9 mouse cellular contexts compared by ENCODE assay signal in genomic region chr16:17927351-17928082, GRCm38 (mm10). TPM values are rescaled to one million over a fixed set of nuclear protein-coding genes. Genes with fewer than 3 reads are reported as not detected.
DNase-seq lines count a peak whose midpoint lies in the region; ATAC-seq and TF ChIP-seq lines count a peak whose summit lies in the region.
"Had no signal": no experiment of that assay in that cellular context is flagged by ENCODE, and none has a peak within 500 bp of the region (broad histone marks: within the 10 kb centered on the region; RNA-seq: fewer than 3 reads in every experiment).

No protein-coding gene starts in this region.

- H3K9me3 ChIP-seq in heart, embryonic 12.5 days (replicated peaks), result no peaks in the 10 kb centered on the region

- H3K4me3 ChIP-seq in heart, embryonic 12.5 days, result peak overlapping the region; percentile 71
- peak overlapping the region; percentile 38 for H3K4me3 ChIP-seq in macrophage (ENCODE audit: inconsistent target)
- H3K4me3 ChIP-seq in small intestine, adult 2 months (ENCODE audit: low read depth, low read length), result peak overlapping the region; percentile 92

- no peaks in the 10 kb centered on the region for H3K27me3 ChIP-seq in heart, embryonic 12.5 days (replicated peaks)
- no peaks in the 10 kb centered on the region for H3K27me3 ChIP-seq in small intestine, adult 2 months (ENCODE audit: control insufficient read depth, insufficient read depth, low read length)

- peak; percentile 58 for ATAC-seq in heart, embryonic 12.5 days (ENCODE audit: insufficient number of reproducible peaks, low FRiP score)

- TF ChIP-seq POLR2A in small intestine, adult 2 months (IDR thresholded peaks at IDR 0.05; ENCODE audit: low read depth, low read length), result no peak

- peak overlapping the region; percentile 94 for H3K4me2 ChIP-seq in heart, embryonic 12.5 days

- H3K36me3 ChIP-seq in heart, embryonic 12.5 days, result peaks cover 17% of the 10 kb centered on the region
- 0 out of 2 replicates have a peak, but pooled peaks cover 5% of the 10 kb centered on the region for H3K36me3 ChIP-seq in macrophage (ENCODE audit: inconsistent target)
- H3K36me3 ChIP-seq in small intestine, adult 2 months (ENCODE audit: control insufficient read depth, insufficient read depth, low read length), result peaks cover 15% of the 10 kb centered on the region

- H3K27ac ChIP-seq in heart, embryonic 12.5 days (ENCODE audit: poor library complexity, severe bottlenecking), result peak overlapping the region; percentile 9
- H3K27ac ChIP-seq in macrophage, result no peak overlapping the region
- peak overlapping the region; percentile 96 for H3K27ac ChIP-seq in small intestine, adult 2 months (ENCODE audit: insufficient read depth, low read depth, low read length)

- H3K79me2 ChIP-seq in macrophage (ENCODE audit: inconsistent target), result peaks cover 2% of the 10 kb centered on the region; the same call in 1 of the 2 replicates

- under 1% methylated on average over 70 of the region's 72 CpGs for WGBS in heart, embryonic 12.5 days
- 7% methylated on average over 66 of the region's 72 CpGs for WGBS in macrophage (ENCODE audit: missing documents)
- WGBS in small intestine, adult 2 months, result 1% methylated on average over 72 of the region's 72 CpGs

- H3K9ac ChIP-seq in heart, embryonic 12.5 days, result peak overlapping the region; percentile 83

- TF ChIP-seq CTCF in small intestine, adult 2 months (IDR thresholded peaks at IDR 0.05; ENCODE audit: extremely low read depth, insufficient read length, insufficient replicate concordance, low read depth, low read length), result no peak

- peaks cover 11% of the 10 kb centered on the region for H3K4me1 ChIP-seq in heart, embryonic 12.5 days (replicated peaks)
- H3K4me1 ChIP-seq in small intestine, adult 2 months (ENCODE audit: control insufficient read depth, insufficient read depth, insufficient read length, low read length), result peaks cover 12% of the 10 kb centered on the region

- peak; percentile 28 for DNase-seq in urinary bladder, postnatal 14 days (ENCODE audit: low spot score)
- no peak for DNase-seq in urinary bladder, postnatal 10 days (ENCODE audit: low spot score)
- DNase-seq in cerebellum, adult 8-10 months, result peak; percentile 40
- peak; percentile 58 to 77 for DNase-seq in kidney, postnatal 25 days
- no peak for DNase-seq in natural killer cell, adult 2 months (ENCODE audit: low spot score in 2 of 2)

RNA-seq across cellular contexts. Expression of gene Slc25a1, which starts 0.5 kb away (rescaled TPM):
- polyA plus RNA-seq in heart, embryonic 12.5 days (2016; fragmentation: Nextera tagmentation; extraction: Ambion mirVana), result 37.6 and 37.8 TPM in 2 replicates
- total RNA-seq in macrophage (2018; cell fraction: chromatin; rRNA removed), result 10 to 100 TPM; 23.7 to 85.3 (median 42.9) TPM
- 10 to 100 TPM; 54.1 to 99.1 (median 76.3) TPM for total RNA-seq in macrophage (2018; cell fraction: cytosol; rRNA removed)
- total RNA-seq in macrophage (2018; cell fraction: nucleus; rRNA removed), result 10 to 100 TPM; 29.4 to 60.0 (median 42.6) TPM
- polyA plus RNA-seq in macrophage (2018), result 61.5 to 82.8 TPM (median 66.1 TPM) in 3 replicates
- 204 and 328 TPM in 2 replicates for polyA plus RNA-seq in small intestine, adult 2 months (2012; rRNA removed)

RNA-seq across cellular contexts. Expression of gene Gsc2, which starts 12.7 kb away (rescaled TPM):
- not detected in 2 replicates for polyA plus RNA-seq in heart, embryonic 12.5 days (2016; fragmentation: Nextera tagmentation; extraction: Ambion mirVana)
- not detected for total RNA-seq in macrophage (2018; cell fraction: chromatin; rRNA removed)
- not detected for total RNA-seq in macrophage (2018; cell fraction: cytosol; rRNA removed)
- total RNA-seq in macrophage (2018; cell fraction: nucleus; rRNA removed), result not detected
- not detected in 3 replicates for polyA plus RNA-seq in macrophage (2018)
- 0.36 TPM in 1 of 2 replicates, not detected in the other for polyA plus RNA-seq in small intestine, adult 2 months (2012; rRNA removed)
- total RNA-seq: heart, postnatal 10 days had no signal

RNA-seq across cellular contexts. Expression of gene Ess2, which starts 16.4 kb away (rescaled TPM):
- polyA plus RNA-seq in heart, embryonic 12.5 days (2016; fragmentation: Nextera tagmentation; extraction: Ambion mirVana), result 30.2 and 31.6 TPM in 2 replicates
- total RNA-seq in macrophage (2018; cell fraction: chromatin; rRNA removed), result 100 to 1,000 TPM in 1 of 26 experiments, 10 to 100 TPM in 25; 13.0 to 103 (median 64.3) TPM
- total RNA-seq in macrophage (2018; cell fraction: cytosol; rRNA removed), result 10 to 100 TPM in 18 of 26 experiments, 1 to 10 TPM in 8; 6.2 to 14.3 (median 11.2) TPM
- 10 to 100 TPM; 14.2 to 44.8 (median 30.6) TPM for total RNA-seq in macrophage (2018; cell fraction: nucleus; rRNA removed)
- 10.8 to 12.0 TPM (median 11.9 TPM) in 3 replicates for polyA plus RNA-seq in macrophage (2018)
- 6.6 and 15.8 TPM in 2 replicates for polyA plus RNA-seq in small intestine, adult 2 months (2012; rRNA removed)

RNA-seq across cellular contexts. Expression of gene Tssk2, which starts 29.1 kb away (rescaled TPM):
- polyA plus RNA-seq in heart, embryonic 12.5 days (2016; fragmentation: Nextera tagmentation; extraction: Ambion mirVana), result not detected in 2 replicates
- not detected for total RNA-seq in macrophage (2018; cell fraction: chromatin; rRNA removed)
- not detected for total RNA-seq in macrophage (2018; cell fraction: cytosol; rRNA removed)
- total RNA-seq in macrophage (2018; cell fraction: nucleus; rRNA removed), result not detected
- polyA plus RNA-seq in macrophage (2018), result not detected in 3 replicates
- not detected in 2 replicates for polyA plus RNA-seq in small intestine, adult 2 months (2012; rRNA removed)
- total RNA-seq: heart, postnatal 10 days had no signal

RNA-seq across cellular contexts. Expression of gene Dgcr2, which starts 29.2 kb away (rescaled TPM):
- 54.5 and 56.8 TPM in 2 replicates for polyA plus RNA-seq in heart, embryonic 12.5 days (2016; fragmentation: Nextera tagmentation; extraction: Ambion mirVana)
- 10 to 100 TPM; 13.9 to 40.2 (median 28.4) TPM for total RNA-seq in macrophage (2018; cell fraction: chromatin; rRNA removed)
- total RNA-seq in macrophage (2018; cell fraction: cytosol; rRNA removed), result 10 to 100 TPM; 19.2 to 35.5 (median 28.2) TPM
- 10 to 100 TPM; 23.9 to 47.4 (median 37.7) TPM for total RNA-seq in macrophage (2018; cell fraction: nucleus; rRNA removed)
- 13.7 to 28.0 TPM (median 27.2 TPM) in 3 replicates for polyA plus RNA-seq in macrophage (2018)
- 82.2 and 152 TPM in 2 replicates for polyA plus RNA-seq in small intestine, adult 2 months (2012; rRNA removed)

Comparison
In these comparisons a context has a peak if more than half of its experiments do, and no peak if none do; other contexts are left out.
1. DNase-seq: peak in urinary bladder, postnatal 14 days (single experiment), cerebellum, adult 8-10 months (single experiment) and kidney, postnatal 25 days (2 of 2); none in urinary bladder, postnatal 10 days (single experiment) and natural killer cell, adult 2 months (0 of 2).
2. H3K4me3 ChIP-seq: peak in every context shown above with its lines; median percentile 92 in small intestine, adult 2 months; 71 in heart, embryonic 12.5 days; 38 in macrophage.